Mouse (Mus musculus) lung, adult 2 months (tissue): Measurements from ENCODE around the gene Phf20. TPM values are rescaled to one million over a fixed set of nuclear protein-coding genes. Genes with fewer than 3 reads are reported as not detected.

Experiments
- DNase-seq: peaks from one replicate; pipeline ENCODE4 v3.0.0; 2022
- H3K4me1 ChIP-seq: fragments of 200-500 bp; 2 replicates; pipeline ENCODE4 v1.6.1; 2011; ENCODE audit warnings: low read length; ENCODE audit not compliant: control insufficient read depth, insufficient read depth
- H3K4me3 ChIP-seq: fragments of 200-500 bp; replicated peaks from 2 replicates; pipeline ENCODE3; 2011; ENCODE audit warnings: low read depth, mild to moderate bottlenecking, control low read depth, low read length; ENCODE audit errors: extremely low read depth
- CTCF ChIP-seq: fragments of 200-500 bp; IDR thresholded peaks from 2 replicates; pipeline ENCODE4 v1.5.1; 2011; ENCODE audit warnings: mild to moderate bottlenecking, low read length, control low read depth; ENCODE audit not compliant: insufficient read depth
- POLR2A ChIP-seq: fragments of 200-500 bp; IDR thresholded peaks from 2 replicates; pipeline ENCODE4 v1.6.1; 2011; ENCODE audit warnings: low read depth, mild to moderate bottlenecking, control low read depth, low read length, borderline replicate concordance; ENCODE audit errors: extremely low read depth
- WGBS: fragments of 180-500 bp; shearing (Covaris S2); methylation state at CpG from one replicate; pipeline ENCODE4 v1.1.7; 2018; 5-methylcytosine and 5-hydroxymethylcytosine counted together
- polyA plus RNA-seq: library from polyadenylated mRNA; depleted of rRNA; stranded (reverse); fragments of >200 nt; gene quantifications from 2 replicates; pipeline ENCODE4 v1.2.3, GENCODE M21; 2012

The Phf20 gene
- polyA plus RNA-seq, 1 experiment: 19.9 TPM

GRCm38 (mm10) chr2:156197129-156197911 is 1.1 kb downstream of the Phf20 start:
- no peak for DNase-seq
- 5% methylated on average over 17 of the region's 17 CpGs for WGBS
- Histone ChIP-seq H3K4me3 (peak overlapping the region; percentile 97), H3K4me1 (peaks cover 10% of the 10 kb centered on the region)
- no peak for TF ChIP-seq POLR2A
- TF ChIP-seq CTCF: no peak

GRCm38 (mm10) chr2:156199944-156200343 is 3.7 kb downstream of the Phf20 start:
- WGBS: 34% methylated on average over 3 of the region's 3 CpGs
- no peak for DNase-seq
- H3K4me1 ChIP-seq: peaks cover 18% of the 10 kb centered on the region
- H3K4me3 ChIP-seq: no peak overlapping the region
- TF ChIP-seq POLR2A (no peak), CTCF (no peak)

- TF ChIP-seq CTCF (no peak), POLR2A (no peak)
- no peak for DNase-seq
- WGBS: 88% methylated on average over 4 of the region's 4 CpGs
- Histone ChIP-seq H3K4me3 (no peak overlapping the region), H3K4me1 (peaks cover 14% of the 10 kb centered on the region; the same call in 1 of the 2 replicates)
These were observed 5.2 kb downstream of the Phf20 start for GRCm38 (mm10) chr2:156201486-156201885.

- DNase-seq: no peak
- TF ChIP-seq POLR2A: no peak
- TF ChIP-seq CTCF: no peak
- 26% methylated on average over 3 of the region's 3 CpGs for WGBS
- peaks cover 13% of the 10 kb centered on the region; the same call in 1 of the 2 replicates for H3K4me1 ChIP-seq
- H3K4me3 ChIP-seq: no peak overlapping the region
These were observed 6.7 kb downstream of the Phf20 start for GRCm38 (mm10) chr2:156202848-156203437.

- Histone ChIP-seq H3K4me3 (no peak overlapping the region), H3K4me1 (peaks cover 13% of the 10 kb centered on the region; the same call in 1 of the 2 replicates)
- DNase-seq: no peak
- TF ChIP-seq POLR2A (no peak), CTCF (0 out of 2 replicates have a peak, but pooled peaks have one; percentile 4)
- 89% methylated on average over 6 of the region's 6 CpGs for WGBS
These were observed 7.7 kb downstream of the Phf20 start for GRCm38 (mm10) chr2:156203917-156204316.

- TF ChIP-seq CTCF (no peak), POLR2A (no peak)
- H3K4me3 ChIP-seq: no peak overlapping the region
- H3K4me1 ChIP-seq: no peaks in the 10 kb centered on the region; the same call in 1 of the 2 replicates
- 46% methylated on average over 1 of the region's 1 CpGs for WGBS
- DNase-seq: no peak
These were observed 21.5 kb downstream of the Phf20 start for GRCm38 (mm10) chr2:156217786-156218185.

GRCm38 (mm10) chr2:156222100-156222499 is 25.8 kb downstream of the Phf20 start:
- no peak overlapping the region for H3K4me3 ChIP-seq
- no peaks in the 10 kb centered on the region; the same call in 1 of the 2 replicates for H3K4me1 ChIP-seq
- TF ChIP-seq POLR2A: no peak
- TF ChIP-seq CTCF: no peak
- DNase-seq: no peak

GRCm38 (mm10) chr2:156224043-156224442 is 27.8 kb downstream of the Phf20 start:
- no peak for DNase-seq
- no peak for TF ChIP-seq POLR2A
- TF ChIP-seq CTCF: no peak
- no peak overlapping the region for H3K4me3 ChIP-seq
- WGBS: 73% methylated on average over 5 of the region's 5 CpGs
- no peaks in the 10 kb centered on the region for H3K4me1 ChIP-seq

GRCm38 (mm10) chr2:156227689-156228088 is 31.4 kb downstream of the Phf20 start:
- 100% methylated on average over 1 of the region's 1 CpGs for WGBS
- TF ChIP-seq CTCF (no peak), POLR2A (no peak)
- Histone ChIP-seq H3K4me1 (no peaks in the 10 kb centered on the region), H3K4me3 (no peak overlapping the region)
- DNase-seq: no peak
